Mouse (Mus musculus) CH12F3 (cell line): ENCODE data around the gene Raet1e.
"Not testable (repeated sequence)": the region's sequence is repeated elsewhere in the genome, so short reads cannot be mapped to it uniquely, and the experiment has no call there.

Experiments
- in situ Hi-C: fragments of 300-500 bp; cut with MboI; formaldehyde crosslinking; loops from 2 replicates; pipeline ENCODE4 v1.14.3; 2020; ENCODE audit warnings: low sequenced_read_pairs

Gene Raet1e

DNA sequence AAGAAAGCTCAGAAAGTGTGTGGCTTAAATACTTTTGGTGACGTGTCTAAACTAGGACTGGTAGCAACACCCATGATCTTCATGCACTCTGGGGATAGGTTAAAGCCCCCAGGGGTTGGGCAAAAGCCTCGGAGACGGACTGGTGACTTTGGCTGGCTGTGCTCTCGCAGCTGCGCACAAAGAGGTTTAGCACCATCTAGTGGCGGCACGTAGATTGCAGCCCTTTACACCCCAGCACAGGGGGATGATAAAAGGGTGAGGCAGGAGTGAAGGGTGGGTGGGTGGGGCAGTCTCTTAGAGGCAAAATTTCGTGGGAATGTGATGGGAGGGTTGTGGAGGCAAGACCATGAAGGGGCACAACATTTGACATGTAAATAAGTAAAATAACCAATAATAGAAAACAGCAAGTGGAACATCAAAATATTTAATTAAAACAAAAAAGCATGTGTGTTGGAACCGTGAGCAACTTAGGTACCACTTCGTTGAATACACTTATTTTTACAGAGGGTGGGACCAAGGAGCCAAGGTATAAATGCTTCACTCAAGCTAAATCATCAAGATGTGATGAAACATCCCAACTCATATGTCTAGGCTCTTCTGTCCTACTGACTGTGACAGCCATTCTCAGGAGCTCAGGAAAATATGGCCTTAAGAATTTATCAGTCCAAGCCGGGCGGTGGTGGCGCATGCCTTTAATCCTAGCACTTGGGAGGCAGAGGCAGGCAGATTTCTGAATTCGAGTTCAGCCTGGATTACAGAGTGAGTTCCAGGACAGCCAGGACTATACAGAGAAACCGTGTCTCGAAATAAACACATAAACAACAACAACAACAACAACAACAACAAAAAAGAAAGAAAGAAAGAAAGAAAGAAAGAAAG lies 5.6 kb downstream of the Raet1e start:
- in situ Hi-C loops = not testable (repeated sequence)

DNA sequence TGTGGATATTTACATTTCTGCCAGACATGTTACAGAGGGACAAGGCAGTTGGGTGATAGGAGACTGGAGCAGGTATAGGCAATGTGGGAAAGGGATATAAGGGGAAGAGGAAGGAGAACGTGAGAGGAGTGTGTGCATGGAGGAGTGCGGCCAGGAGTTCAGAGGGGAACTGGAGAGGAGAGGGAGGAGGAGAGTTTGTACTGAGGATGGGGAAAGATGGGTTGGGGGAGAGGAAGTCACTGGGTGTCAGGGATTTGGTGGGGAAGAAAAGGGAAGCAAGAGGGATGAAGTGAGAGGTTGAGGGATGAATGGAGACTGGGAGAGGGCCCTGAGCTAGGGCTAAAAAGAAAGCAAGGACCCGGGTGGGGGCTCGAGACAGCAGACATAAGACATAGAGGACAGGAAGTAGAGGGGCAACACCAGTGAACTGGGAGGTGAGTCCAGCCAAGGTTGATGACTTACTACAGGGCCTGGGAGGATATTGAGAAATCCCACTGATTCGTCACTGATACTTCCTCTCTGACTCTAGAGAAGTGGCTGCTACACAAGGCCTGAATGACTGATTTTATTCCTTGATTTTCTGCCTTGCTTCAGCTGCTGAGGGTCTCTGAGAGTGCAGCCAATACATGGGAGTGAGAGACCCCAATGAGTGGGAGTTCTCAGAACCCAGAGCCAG lies 7.1 kb downstream of the Raet1e start:
- in situ Hi-C loops = not testable (repeated sequence)

DNA sequence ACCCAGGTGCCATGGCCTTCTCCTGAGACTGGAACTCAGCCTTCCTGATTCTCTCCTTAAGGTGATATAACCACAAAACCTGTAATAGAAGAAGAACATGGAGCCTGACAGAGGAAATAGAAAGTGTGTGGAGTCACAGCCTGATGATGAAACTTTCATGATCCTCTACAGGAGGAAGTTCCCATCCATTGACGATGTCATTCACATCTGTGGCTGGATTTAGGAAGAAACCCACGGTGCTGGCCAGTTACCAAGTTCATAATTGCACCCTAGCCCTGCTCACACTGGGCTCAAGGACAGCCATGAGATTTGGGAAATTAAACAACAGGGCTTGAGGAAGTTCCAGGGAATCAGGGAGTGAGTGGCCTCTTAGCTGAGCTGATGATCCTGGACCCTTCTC lies 7.7 kb downstream of the Raet1e start:
- in situ Hi-C loops = not testable (repeated sequence)

DNA sequence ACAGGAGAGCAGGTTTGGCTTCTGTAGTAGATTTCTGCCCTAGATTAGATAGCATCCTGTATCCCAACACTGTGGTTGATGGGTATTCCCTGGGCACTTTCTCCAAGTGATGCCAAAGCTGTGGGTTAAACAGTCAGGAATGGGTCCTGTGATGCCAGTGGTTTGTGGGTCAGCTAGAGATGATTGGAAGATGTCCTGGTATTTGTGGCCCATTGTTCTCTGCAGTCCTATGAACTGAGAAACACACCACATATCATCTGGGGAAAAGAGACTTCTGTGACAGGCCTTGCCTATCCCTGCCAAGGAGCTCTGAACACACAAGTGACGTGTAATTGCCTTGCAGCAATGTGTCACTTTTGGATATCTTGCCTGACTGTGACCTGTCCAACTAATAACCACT lies 8.7 kb downstream of the Raet1e start:
- in situ Hi-C loops = not testable (repeated sequence)

GRCm38 (mm10) chr10:22169116-22169515 lies 10.7 kb downstream of the Raet1e start:
- in situ Hi-C loops = not testable (repeated sequence)

DNA sequence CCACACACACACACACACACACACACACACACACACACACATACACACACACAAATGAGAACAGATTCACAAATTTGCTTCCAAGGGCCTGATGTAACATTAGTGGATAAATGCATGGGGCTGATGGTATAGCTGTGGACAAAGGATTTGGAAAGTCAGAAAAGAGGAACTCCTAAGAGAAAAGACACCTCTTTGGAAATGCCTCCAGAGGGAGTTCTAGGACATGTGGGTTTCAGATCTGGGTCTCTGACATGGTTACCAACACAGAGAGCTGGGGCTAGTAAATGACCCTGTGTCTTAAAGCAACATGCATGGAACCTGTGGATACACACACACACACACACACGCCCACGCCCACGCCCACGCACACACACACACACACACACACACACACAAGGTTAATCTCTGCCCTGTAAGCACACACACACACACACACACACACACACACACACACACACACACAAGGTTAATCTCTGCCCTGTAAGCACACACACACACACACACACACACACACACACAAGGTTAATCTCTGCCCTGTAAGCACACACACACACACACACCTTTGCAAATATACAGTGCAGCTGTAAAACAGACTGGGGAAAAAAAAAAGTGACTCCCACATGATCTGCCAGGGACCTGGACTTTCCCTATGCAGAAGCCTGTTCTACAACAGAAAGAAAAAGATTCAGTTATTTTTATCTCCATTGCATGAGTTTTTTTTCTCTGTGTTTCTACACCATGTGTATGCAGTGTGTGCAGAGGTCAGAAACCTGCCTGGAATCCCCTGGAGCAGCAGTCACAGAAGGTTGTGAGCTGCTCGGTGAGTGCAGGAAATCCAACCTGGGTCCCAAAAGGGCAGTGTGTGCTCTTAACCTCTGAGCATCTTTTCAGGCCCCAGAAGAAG lies 14.3 kb downstream of the Raet1e start:
- in situ Hi-C loops = not testable (repeated sequence)

DNA sequence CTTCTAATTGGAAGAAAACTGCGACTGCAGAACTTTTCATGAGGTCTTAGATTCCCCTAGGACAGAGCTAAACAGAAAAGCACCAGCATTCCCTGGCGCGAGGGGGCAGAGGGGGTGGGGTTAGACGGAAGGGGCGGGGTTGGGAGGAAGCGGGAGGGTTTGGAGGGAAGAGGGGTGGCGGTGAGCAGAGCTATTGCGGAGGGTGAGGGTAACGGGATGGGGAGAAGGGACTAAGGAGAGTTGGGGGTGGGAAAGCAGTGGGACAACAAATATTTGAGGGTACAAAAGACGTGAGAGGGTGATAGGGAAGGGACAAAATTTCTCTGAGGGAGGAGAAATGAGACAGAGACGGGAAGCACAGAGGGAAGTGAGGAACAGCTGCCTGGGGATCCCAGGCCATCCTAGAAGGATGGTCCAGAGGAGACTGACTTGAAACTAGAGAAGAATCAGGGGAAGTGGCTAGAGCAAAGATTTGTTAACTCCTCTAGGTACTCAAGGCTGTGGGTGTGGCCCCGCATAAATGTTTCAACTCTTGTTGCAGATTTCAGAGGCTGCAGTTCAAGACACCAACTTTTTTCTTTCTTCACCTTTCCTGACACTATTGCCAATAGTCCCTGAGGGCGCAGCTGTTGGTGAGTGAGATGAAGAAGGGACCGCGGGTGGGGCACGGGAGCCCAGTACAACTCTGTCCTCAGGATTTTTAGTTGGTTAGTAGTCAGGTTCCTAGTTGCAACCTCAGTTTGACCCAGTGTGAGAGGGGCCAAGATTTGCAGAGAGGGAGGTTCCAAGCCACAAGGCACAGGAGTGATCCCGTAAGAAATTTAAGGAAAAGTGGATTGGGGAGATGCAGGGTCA lies 15.2 kb downstream of the Raet1e start:
- in situ Hi-C loops = not testable (repeated sequence)

GRCm38 (mm10) chr10:22174190-22174487 lies 15.8 kb downstream of the Raet1e start:
- in situ Hi-C loops = not testable (repeated sequence)

DNA sequence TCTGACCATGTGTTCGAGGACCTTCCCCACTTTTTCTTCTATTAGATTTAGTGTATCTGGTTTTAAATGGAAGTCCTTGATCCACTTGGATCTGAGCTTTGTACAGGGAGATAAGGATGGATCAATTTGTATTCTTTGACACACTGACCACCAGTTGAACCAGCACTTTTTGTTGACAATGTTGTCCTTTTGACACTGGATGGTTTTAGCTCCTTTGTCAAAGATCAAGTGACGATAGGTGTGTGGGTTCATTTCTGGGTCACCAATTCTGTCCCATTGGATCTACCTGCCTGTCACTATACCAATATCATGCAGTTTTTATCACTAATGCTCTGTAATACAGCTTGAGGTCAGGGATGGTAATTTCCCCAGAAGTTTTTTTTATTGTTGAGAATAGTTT lies 18.1 kb downstream of the Raet1e start:
- in situ Hi-C loops = not testable (repeated sequence)

DNA sequence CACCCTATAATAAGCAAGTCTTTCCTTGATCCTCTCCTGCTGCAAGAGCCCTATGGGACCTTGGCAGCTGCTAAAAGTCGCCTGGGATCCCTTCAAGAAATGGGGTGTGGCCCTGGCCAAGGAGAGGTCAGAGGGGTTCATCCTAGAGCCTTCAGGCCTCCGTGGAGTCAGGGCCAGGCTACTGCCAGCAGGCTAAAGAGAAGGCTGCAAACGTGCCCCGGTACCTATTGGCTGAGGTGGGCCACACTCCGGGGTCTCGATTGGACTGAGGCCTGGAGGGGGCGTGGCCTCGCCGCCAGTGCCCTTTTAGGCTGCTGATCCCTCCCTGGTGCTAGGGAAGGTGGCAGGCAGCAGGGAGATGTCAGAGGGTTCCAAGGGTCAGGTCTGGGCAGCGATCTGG lies 32.7 kb downstream of the Raet1e start:
- in situ Hi-C loops = not testable (repeated sequence)

DNA sequence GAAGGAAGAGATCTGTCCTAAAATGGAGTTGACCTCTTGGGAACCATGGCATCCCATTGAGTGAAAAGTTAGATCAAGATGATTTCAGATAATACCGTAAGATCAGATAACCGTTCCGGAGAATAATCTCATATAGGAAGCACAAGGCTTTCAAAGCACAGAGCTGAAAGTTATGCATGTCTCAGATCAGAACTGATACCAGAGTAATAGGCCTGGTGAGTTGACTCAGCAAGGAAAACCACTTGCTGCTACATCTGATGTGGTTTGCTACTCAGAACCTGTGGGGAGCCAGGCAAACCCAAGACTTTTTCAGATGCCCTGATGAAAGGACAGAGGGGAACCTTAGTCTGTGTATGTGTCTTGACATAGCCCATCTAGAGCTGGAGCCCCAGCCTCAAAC lies 43.0 kb downstream of the Raet1e start:
- in situ Hi-C loops = not testable (repeated sequence)

DNA sequence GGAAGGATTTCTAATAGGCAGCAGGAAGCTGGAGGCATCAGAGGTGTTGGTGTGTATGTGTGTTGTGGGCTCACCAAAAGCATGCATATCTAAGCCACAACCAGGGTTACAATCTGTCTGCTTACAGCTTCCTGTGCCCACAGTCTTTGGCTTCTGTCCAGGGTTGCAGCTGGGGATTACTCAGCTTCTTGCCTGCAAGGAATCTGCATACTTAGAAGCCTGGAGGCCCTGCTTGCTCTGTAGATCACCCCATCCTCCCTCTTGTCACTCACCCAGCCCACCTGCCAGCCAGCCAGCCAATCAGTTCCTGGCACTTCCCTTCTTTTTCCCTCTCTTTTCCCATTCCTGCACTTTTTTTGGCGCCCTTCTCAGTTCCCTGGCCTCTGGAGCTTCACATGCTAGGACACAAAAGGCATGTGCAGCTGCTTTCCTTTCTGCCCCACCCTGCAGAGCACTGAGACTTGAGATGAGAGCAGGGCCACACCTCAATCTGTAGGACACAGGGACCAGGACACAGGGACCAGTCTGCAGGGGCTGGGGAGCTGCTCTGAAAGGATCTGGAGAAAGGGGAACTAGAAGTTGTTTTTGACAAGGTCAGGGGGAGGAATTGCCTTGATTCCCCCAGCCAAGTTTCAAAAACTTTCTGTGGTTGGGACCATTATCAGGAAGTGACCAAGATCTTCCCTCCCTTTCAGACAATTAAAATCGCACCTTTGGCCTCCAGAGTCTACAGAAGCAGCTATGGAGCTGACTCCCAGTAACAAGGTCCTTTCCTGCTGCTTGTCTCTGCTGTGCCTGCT lies 44.6 kb downstream of the Raet1e start:
- in situ Hi-C loops = not testable (repeated sequence)

DNA sequence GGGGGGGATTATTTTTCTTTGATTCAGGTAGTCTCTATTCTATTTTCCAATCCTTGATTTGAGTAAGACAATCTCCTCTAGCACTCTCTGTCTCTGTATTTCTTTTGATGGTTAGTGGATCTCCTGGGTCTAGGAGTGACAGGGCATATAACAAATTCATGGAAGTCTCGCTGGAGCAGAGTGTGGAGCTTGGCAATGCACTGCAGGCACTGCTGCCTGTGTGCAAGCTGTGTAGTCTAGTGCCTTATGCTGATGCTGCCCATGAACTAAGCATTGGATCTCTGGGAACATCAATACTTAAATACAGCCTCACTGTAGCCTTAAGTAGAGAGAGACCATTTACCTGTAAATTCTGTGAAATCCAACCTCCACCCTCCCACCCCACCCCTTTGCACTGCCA lies 48.1 kb downstream of the Raet1e start:
- in situ Hi-C loops = not testable (repeated sequence)

GRCm38 (mm10) chr10:22212012-22212696 lies 53.8 kb downstream of the Raet1e start:
- in situ Hi-C loops = not testable (repeated sequence)

- in situ Hi-C loops = not testable (repeated sequence)
These were observed 65.3 kb downstream of the Raet1e start for GRCm38 (mm10) chr10:22223474-22224349.

GRCm38 (mm10) chr10:22265060-22265459 lies 106.7 kb downstream of the Raet1e start:
- in situ Hi-C loops = no loop called here

DNA sequence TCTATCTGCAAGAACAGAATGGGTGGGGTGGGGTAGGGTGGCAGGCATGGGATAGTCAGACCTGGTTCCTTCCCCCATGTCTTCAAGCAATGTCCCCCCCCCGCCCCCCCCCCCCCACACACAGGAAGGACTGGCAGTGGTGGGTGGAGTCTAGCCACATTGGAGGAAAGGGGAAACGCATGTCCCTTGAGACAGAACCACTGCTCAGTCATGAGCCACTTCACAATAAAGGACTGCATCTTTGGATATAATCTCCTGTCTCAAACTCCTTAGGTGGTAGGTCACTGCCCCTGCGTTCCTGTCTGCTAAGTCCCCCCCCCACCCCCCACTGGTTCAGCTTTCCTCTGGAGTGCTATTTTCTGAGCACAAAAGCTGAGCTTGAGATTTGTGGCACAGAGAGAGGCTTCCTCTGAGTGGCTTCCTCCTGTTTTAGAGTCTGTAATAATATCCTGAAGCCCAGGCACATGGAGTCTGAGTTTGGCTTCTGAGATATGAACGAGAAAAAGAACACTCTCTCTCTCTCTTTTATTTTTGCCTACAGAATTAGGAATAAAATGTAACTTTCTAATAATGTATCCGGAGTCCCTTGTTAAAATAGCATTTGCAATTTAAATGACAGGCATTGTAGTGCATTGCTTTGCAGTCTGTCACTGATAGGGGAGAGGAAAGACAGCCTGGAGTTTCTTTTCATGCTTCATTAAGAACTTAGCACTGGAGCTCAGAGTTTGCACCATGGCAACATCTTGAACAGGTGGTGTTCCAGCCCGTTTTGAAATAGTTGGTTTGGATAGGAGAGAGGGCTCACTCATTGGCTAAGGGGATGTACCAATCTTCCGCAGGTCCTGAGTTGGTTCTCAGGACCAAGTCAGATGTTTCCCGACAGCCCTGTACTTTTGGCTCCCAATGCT lies 112.8 kb downstream of the Raet1e start:
- in situ Hi-C loops = not testable (repeated sequence)
